Mouse (Mus musculus) myocyte (in vitro differentiated cells): Measurements from ENCODE around the gene Sdk1.

Experiments
- CEBPB ChIP-seq: IDR thresholded peaks from 2 replicates; pipeline ENCODE4 v1.6.1; 2011; ENCODE audit warnings: mild to moderate bottlenecking, moderate library complexity; ENCODE audit not compliant: poor library complexity, insufficient read depth, severe bottlenecking
- E2F4 ChIP-seq: IDR thresholded peaks from one replicate; pipeline ENCODE4 v1.6.1; 2011; ENCODE audit warnings: mild to moderate bottlenecking, control low read depth, moderate library complexity; ENCODE audit not compliant: insufficient read depth
- MAX ChIP-seq: IDR thresholded peaks from one replicate; pipeline ENCODE4 v1.6.1; 2011; ENCODE audit warnings: low read depth, mild to moderate bottlenecking, control low read depth
- MYOD1 ChIP-seq, 3 experiments: IDR thresholded peaks; one replicate each; pipeline ENCODE4 v1.6.1; 2011; ENCODE audit warnings: control low read depth in 2 of 3, low read depth in 2 of 3, mild to moderate bottlenecking in 2 of 3, moderate library complexity in 1 of 3; ENCODE audit not compliant: insufficient read length in 2 of 3, control insufficient read depth in 1 of 3
- MYOG ChIP-seq, 3 experiments: IDR thresholded peaks; one replicate each; pipeline ENCODE4 v1.6.1; 2011; ENCODE audit warnings: control low read depth in 2 of 3, low read depth in 2 of 3, mild to moderate bottlenecking in 2 of 3; ENCODE audit not compliant: insufficient read length in 2 of 3, control insufficient read depth in 1 of 3, insufficient read depth in 1 of 3
- POLR2A ChIP-seq: IDR thresholded peaks from one replicate; pipeline ENCODE4 v1.6.1; 2011; ENCODE audit warnings: low read depth, mild to moderate bottlenecking, control low read depth, moderate library complexity; ENCODE audit not compliant: insufficient read length
- POLR2AphosphoS2 ChIP-seq: IDR thresholded peaks from one replicate; pipeline ENCODE4 v1.6.1; 2011; ENCODE audit warnings: low read depth, control low read depth; ENCODE audit not compliant: insufficient read length
- REST ChIP-seq: IDR thresholded peaks from one replicate; pipeline ENCODE4 v1.6.1; 2011; ENCODE audit warnings: mild to moderate bottlenecking, control low read depth, moderate library complexity; ENCODE audit not compliant: insufficient read depth, insufficient read length
- SRF ChIP-seq: IDR thresholded peaks from one replicate; pipeline ENCODE4 v1.6.1; 2011; ENCODE audit warnings: low read depth; ENCODE audit not compliant: control insufficient read depth, insufficient read length
- TCF12 ChIP-seq: IDR thresholded peaks from one replicate; pipeline ENCODE4 v1.6.1; 2011; ENCODE audit warnings: mild to moderate bottlenecking, control low read depth; ENCODE audit not compliant: poor library complexity, insufficient read depth, severe bottlenecking
- TCF3 ChIP-seq: IDR thresholded peaks from one replicate; pipeline ENCODE4 v1.6.1; 2011; ENCODE audit warnings: low read depth, control low read depth; ENCODE audit not compliant: insufficient read length
- USF1 ChIP-seq: IDR thresholded peaks from one replicate; pipeline ENCODE4 v1.6.1; 2011; ENCODE audit warnings: low read depth, mild to moderate bottlenecking, control low read depth, moderate library complexity

GRCm38 (mm10) chr5:141625401-141625800 is 384.1 kb downstream of the Sdk1 start:
- TF ChIP-seq MYOD1 (IDR thresholded peaks at IDR 0.05; ENCODE audit: control insufficient read depth in 1 of 3, insufficient read length in 2 of 3, low read depth in 2 of 3) (no peak), POLR2A (no peak), POLR2AphosphoS2 (no peak), MYOG (IDR thresholded peaks at IDR 0.05; ENCODE audit: control insufficient read depth in 1 of 3, insufficient read depth in 1 of 3, insufficient read length in 2 of 3, low read depth in 2 of 3) (no peak), TCF12 (no peak), USF1 (no peak), MAX (no peak), SRF (no peak), REST (no peak), E2F4 (no peak), CEBPB (no peak), TCF3 (no peak)
